Mouse (Mus musculus): ENCODE data around the gene Chchd1. TPM values are rescaled to one million over a fixed set of nuclear protein-coding genes. Genes with fewer than 3 reads are reported as not detected.
"Not testable (repeated sequence)": the region's sequence is repeated elsewhere in the genome, so short reads cannot be mapped to it uniquely, and the experiment has no call there.

The Chchd1 gene
- polyA plus RNA-seq, 1 experiment = 54.0 TPM

DNA sequence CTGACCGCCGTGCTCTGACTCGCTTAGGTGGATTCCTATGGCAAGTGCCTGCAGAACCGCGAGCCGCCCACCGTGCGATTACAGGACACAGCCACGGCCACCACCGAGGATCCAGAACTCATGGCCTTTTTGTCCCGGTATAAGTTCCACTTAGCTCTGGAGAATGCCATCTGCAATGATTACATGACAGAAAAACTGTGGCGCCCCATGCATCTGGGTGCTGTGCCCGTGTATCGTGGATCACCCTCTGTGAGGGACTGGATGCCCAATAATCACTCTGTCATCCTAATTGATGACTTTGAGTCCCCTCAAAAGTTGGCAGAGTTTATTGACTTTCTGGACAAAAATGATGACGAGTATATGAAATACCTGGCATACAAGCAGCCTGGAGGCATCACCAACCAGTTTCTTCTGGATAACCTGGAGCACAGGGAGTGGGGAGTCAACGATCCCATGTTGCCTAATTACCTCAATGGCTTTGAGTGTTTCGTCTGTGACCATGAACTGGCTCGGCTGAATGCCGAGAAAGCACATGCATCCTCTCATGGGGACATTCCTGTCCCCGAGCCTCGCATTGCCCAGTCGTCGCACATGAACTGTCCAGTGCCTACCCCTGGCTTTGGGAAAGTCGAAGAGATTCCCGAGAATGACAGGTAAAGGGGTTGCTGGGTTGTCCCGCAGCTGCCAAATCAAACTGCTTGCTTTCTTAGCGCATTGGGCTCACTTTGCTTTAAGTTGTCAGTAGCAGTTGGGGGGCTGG is 6.9 kb upstream of the Chchd1 start:
- peak; percentile 23 for DNase-seq
- Histone ChIP-seq H3K4me3 (ENCODE audit: insufficient read depth, low read depth, low read length) (peak overlapping the region; percentile 69), H3K27ac (ENCODE audit: insufficient read depth, low read depth, low read length) (no peak overlapping the region), H3K4me1 (ENCODE audit: control insufficient read depth, insufficient read depth, low read length) (peaks cover 15% of the 10 kb centered on the region; the same call in 1 of the 2 replicates), H3K36me3 (ENCODE audit: control insufficient read depth, insufficient read depth, low read length) (peaks cover 4% of the 10 kb centered on the region; the same call in 1 of the 2 replicates), H3K27me3 (replicated peaks; ENCODE audit: control insufficient read depth, insufficient read depth, low read length) (no peaks in the 10 kb centered on the region)
- 20% methylated on average over 27 of the region's 27 CpGs for WGBS
- TF ChIP-seq CTCF (conservative IDR thresholded peaks at IDR 0.05; ENCODE audit: insufficient read depth, insufficient read length, low read depth, low read length) (no peak), POLR2A (IDR thresholded peaks at IDR 0.05; ENCODE audit: low read depth, low read length) (no peak)

DNA sequence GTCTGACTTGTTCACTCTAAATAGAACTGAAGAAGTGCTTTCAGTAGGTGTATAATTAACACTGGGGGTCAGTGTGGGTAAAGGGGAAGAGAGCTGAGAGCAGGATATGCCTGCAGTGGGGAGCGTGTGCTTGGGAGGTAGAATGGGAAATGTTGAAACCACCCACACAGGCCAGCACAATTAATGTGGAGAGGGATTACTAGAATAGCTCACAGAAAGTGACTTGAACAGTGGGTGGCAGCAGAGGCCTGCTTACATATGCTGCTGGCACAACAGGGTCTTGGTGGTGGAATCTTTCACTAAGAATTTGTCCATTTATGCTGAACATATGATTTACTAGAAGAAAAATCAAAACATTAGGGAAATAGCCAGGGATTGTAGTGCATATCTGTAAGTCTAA is 5.8 kb upstream of the Chchd1 start:
- peaks cover 4% of the 10 kb centered on the region; the same call in 1 of the 2 replicates for H3K36me3 ChIP-seq (ENCODE audit: control insufficient read depth, insufficient read depth, low read length)
- peak; percentile 53 for DNase-seq
- H3K4me3 ChIP-seq (ENCODE audit: insufficient read depth, low read depth, low read length) = no peak overlapping the region
- H3K27ac ChIP-seq (ENCODE audit: insufficient read depth, low read depth, low read length) = no peak overlapping the region
- TF ChIP-seq POLR2A (IDR thresholded peaks at IDR 0.05; ENCODE audit: low read depth, low read length) = no peak
- peak; percentile 55 for TF ChIP-seq CTCF (conservative IDR thresholded peaks at IDR 0.05; ENCODE audit: insufficient read depth, insufficient read length, low read depth, low read length)
- H3K27me3 ChIP-seq (replicated peaks; ENCODE audit: control insufficient read depth, insufficient read depth, low read length) = no peaks in the 10 kb centered on the region
- 19% methylated on average over 1 of the region's 1 CpGs for WGBS
- peaks cover 18% of the 10 kb centered on the region; the same call in 1 of the 2 replicates for H3K4me1 ChIP-seq (ENCODE audit: control insufficient read depth, insufficient read depth, low read length)

DNA sequence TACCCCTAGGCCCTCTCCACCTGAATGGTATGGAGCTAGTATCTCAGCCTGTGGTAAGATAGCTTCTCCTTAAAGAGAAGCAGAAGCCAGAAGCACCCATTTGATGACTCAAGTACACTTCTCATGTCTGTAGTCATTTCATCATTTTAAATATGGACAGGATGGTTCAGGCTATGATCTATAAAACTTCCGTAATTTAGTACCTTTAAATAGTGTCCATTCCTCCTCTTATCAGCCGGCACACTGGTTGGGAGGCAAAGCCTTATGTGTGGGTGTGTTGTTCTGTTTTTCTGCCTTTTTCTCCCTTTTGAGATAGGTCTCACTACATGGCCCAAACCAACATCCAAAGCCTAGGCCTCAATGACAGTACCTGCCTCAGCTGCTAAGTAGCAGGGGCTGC is 4.3 kb upstream of the Chchd1 start:
- no peaks in the 10 kb centered on the region for H3K27me3 ChIP-seq (replicated peaks; ENCODE audit: control insufficient read depth, insufficient read depth, low read length)
- 79% methylated on average over 2 of the region's 2 CpGs for WGBS
- TF ChIP-seq CTCF (conservative IDR thresholded peaks at IDR 0.05; ENCODE audit: insufficient read depth, insufficient read length, low read depth, low read length) = no peak
- no peak for TF ChIP-seq POLR2A (IDR thresholded peaks at IDR 0.05; ENCODE audit: low read depth, low read length)
- peaks cover 18% of the 10 kb centered on the region; the same call in 1 of the 2 replicates for H3K4me1 ChIP-seq (ENCODE audit: control insufficient read depth, insufficient read depth, low read length)
- H3K4me3 ChIP-seq (ENCODE audit: insufficient read depth, low read depth, low read length) = no peak overlapping the region
- no peak overlapping the region for H3K27ac ChIP-seq (ENCODE audit: insufficient read depth, low read depth, low read length)
- H3K36me3 ChIP-seq (ENCODE audit: control insufficient read depth, insufficient read depth, low read length) = peaks cover 4% of the 10 kb centered on the region; the same call in 1 of the 2 replicates
- no peak for DNase-seq

DNA sequence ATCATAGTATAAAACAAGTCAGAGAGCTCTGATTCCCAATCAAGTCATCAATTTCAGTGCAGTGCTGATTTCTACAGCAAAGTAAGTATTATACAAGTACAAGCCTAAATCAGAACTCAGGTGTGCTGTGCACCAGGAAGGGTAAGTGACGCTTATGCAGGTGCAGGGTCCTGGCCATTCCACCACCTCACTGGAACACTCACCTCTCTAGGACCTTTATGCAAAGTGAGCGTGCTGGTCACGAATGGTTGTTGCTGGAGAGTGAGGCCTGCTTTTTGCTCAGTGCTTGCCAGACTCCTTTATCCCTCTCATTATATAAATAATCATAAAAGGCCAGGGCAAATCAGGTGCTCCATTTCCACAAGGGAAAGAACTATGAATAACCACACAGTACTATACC is 2.4 kb upstream of the Chchd1 start:
- H3K4me1 ChIP-seq (ENCODE audit: control insufficient read depth, insufficient read depth, low read length) = peaks cover 13% of the 10 kb centered on the region; the same call in 1 of the 2 replicates
- H3K27me3 ChIP-seq (replicated peaks; ENCODE audit: control insufficient read depth, insufficient read depth, low read length) = no peaks in the 10 kb centered on the region
- 70% methylated on average over 3 of the region's 3 CpGs for WGBS
- H3K36me3 ChIP-seq (ENCODE audit: control insufficient read depth, insufficient read depth, low read length) = no peaks in the 10 kb centered on the region
- no peak for TF ChIP-seq POLR2A (IDR thresholded peaks at IDR 0.05; ENCODE audit: low read depth, low read length)
- no peak overlapping the region for H3K27ac ChIP-seq (ENCODE audit: insufficient read depth, low read depth, low read length)
- DNase-seq = no peak
- no peak overlapping the region for H3K4me3 ChIP-seq (ENCODE audit: insufficient read depth, low read depth, low read length)

DNA sequence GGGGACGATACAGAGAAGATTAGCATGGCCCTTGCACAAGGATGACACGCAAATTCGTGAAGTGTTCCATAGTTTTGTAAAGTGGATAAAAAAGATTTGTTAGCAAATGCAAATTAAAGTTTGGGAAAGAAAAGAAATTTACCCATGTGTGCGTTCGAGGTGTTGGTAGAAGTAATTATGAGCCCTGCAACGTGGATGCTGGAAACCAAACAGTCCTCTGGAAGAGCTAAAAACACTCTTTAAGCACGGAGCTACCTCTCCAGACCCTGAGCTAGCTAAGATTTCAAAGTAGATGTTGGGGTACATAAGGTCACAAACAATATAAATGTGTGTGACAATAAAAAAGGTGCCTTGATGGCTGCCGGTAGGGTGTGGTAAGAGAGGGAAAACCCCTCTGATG is 1.3 kb upstream of the Chchd1 start:
- peaks cover 9% of the 10 kb centered on the region; the same call in 1 of the 2 replicates for H3K4me1 ChIP-seq (ENCODE audit: control insufficient read depth, insufficient read depth, low read length)
- no peak for DNase-seq
- no peaks in the 10 kb centered on the region for H3K36me3 ChIP-seq (ENCODE audit: control insufficient read depth, insufficient read depth, low read length)
- H3K27me3 ChIP-seq (replicated peaks; ENCODE audit: control insufficient read depth, insufficient read depth, low read length) = no peaks in the 10 kb centered on the region
- H3K27ac ChIP-seq (ENCODE audit: insufficient read depth, low read depth, low read length) = no peak overlapping the region
- 71% methylated on average over 8 of the region's 8 CpGs for WGBS
- 0 out of 2 replicates have a peak overlapping the region, but pooled peaks have one; percentile 6 for H3K4me3 ChIP-seq (ENCODE audit: insufficient read depth, low read depth, low read length)
- TF ChIP-seq POLR2A (IDR thresholded peaks at IDR 0.05; ENCODE audit: low read depth, low read length) = no peak

DNA sequence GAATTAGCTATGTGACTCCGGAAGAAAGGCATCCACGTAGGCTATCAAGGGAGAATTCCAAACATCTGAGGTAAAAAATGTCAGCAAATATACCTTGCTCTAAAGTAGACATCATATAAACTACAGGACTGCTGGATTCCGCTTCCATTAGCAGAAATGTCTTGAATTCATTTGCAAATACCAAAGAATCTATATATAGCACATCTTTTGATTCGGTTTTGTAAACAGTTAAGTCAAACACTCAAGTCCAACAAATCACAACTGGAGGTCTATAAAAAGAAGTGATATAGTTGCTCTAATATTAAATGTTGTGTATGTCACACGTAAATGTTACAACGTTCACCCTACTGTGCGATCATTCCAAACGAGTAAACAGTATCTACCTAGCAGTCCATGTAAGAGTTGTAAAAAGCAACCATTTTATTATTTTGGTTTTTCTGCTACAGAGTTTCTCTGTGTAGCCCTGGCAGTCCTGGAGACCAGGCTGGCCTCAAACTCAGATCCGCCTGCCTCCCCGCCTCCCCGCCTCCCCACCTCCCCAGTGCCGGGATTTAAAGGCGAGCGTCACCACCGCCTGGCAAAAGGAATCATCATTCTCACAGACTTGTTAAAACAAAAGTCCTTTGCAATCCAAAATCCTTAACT is 588 bp upstream of the Chchd1 start:
- Histone ChIP-seq H3K4me1 (ENCODE audit: control insufficient read depth, insufficient read depth, low read length) (peaks cover 5% of the 10 kb centered on the region; the same call in 1 of the 2 replicates), H3K36me3 (ENCODE audit: control insufficient read depth, insufficient read depth, low read length) (no peaks in the 10 kb centered on the region), H3K4me3 (ENCODE audit: insufficient read depth, low read depth, low read length) (peak overlapping the region; percentile 89), H3K27me3 (replicated peaks; ENCODE audit: control insufficient read depth, insufficient read depth, low read length) (no peaks in the 10 kb centered on the region), H3K27ac (ENCODE audit: insufficient read depth, low read depth, low read length) (peak overlapping the region; percentile 87)
- TF ChIP-seq POLR2A (IDR thresholded peaks at IDR 0.05; ENCODE audit: low read depth, low read length) = no peak
- TF ChIP-seq CTCF (conservative IDR thresholded peaks at IDR 0.05; ENCODE audit: insufficient read depth, insufficient read length, low read depth, low read length) = no peak
- no peak for DNase-seq
- WGBS = 7% methylated on average over 15 of the region's 15 CpGs

DNA sequence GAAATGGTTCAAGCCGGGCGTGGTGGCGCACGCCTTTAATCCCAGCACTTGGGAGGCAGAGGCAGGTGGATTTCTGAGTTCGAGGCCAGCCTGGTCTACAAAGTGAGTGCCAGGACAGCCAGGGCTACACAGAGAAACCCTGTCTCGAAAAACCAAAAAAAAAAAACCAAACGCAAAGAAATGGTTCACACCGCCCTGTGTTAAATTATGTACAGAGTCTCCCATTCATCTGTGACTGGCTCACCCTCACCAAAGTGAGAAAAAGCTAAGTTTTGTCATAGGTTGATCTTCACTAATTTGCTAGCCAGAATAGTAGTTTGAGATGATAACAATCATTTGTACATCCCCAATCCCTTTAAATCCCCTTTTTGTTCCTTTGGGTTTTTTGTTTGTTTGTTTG is 655 bp downstream of the Chchd1 start:
- H3K36me3 ChIP-seq (ENCODE audit: control insufficient read depth, insufficient read depth, low read length); H3K4me1 ChIP-seq (ENCODE audit: control insufficient read depth, insufficient read depth, low read length); H3K27me3 ChIP-seq (replicated peaks; ENCODE audit: control insufficient read depth, insufficient read depth, low read length); DNase-seq: not testable (repeated sequence)
- Histone ChIP-seq H3K4me3 (ENCODE audit: insufficient read depth, low read depth, low read length) (peak overlapping the region; percentile 89), H3K27ac (ENCODE audit: insufficient read depth, low read depth, low read length) (peak overlapping the region; percentile 78; the same call in 1 of the 2 replicates)
- WGBS = 8% methylated on average over 8 of the region's 8 CpGs
